Mouse (Mus musculus): Measurements from ENCODE around the gene Malrd1.

GRCm38 (mm10) chr2:15784818-15785217, 258.5 kb downstream of the Malrd1 start:
- TF ChIP-seq CTCF (IDR thresholded peaks at IDR 0.05; ENCODE audit: low read depth): no peak
- no peak for TF ChIP-seq EP300 (IDR thresholded peaks at IDR 0.05; ENCODE audit: low read depth)

All from liver, postnatal 0 days (tissue).